Mouse (Mus musculus): ENCODE results near the gene Isyna1. TPM values are rescaled to one million over a fixed set of nuclear protein-coding genes. Genes with fewer than 3 reads are reported as not detected.

Gene Isyna1
- total RNA-seq, 1 experiment from 2014 or later: 26.0 TPM

DNA sequence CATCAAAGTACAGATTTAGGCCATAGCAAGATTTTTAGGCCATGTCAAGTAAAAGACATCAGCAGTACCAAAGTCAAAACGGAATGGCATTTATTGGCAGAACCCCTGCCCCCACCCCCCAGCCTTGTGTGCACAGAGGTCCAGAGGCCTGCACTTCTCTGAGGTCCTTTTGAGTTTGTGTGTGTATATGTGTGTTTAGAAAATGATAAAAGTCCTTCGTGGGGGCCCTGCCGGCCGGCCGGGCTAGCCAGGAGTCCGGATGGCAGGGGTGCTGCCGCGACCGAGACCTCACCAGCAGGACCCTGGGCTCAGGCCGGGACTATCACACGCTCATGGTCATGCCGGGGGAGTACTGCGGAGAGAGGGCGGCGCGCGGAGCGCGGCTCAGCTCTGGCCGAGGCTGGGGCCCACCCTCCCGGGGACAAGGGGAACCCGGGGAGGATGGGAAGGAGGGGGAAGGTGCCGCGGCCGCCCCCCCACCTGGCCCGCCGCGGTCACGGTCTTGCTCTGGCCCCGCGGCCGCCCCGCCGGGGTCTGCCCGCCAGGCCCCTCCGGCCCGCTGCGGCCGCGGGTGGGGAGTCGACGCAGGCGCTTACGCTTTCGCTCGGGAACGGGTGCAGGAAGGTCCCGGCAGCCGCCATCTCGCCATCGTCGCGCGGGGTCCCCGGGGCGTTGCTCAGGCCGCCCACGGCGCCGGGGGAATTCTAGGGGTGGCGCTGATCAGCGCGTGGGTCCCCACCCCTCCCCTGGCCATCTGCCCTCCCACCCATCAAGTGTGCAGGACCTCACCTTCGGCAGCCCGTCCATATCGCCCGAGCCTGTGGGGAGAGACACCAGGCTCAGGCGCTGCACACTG, 3.5 kb downstream of the Isyna1 start:
- ATAC-seq (replicated peaks in 1 of 2; ENCODE audit: insufficient read depth in 1 of 2, low FRiP score in 2 of 2, low TSS enrichment in 1 of 2, low read depth in 1 of 2, poor library complexity in 2 of 2, severe bottlenecking in 2 of 2): no peak

DNA sequence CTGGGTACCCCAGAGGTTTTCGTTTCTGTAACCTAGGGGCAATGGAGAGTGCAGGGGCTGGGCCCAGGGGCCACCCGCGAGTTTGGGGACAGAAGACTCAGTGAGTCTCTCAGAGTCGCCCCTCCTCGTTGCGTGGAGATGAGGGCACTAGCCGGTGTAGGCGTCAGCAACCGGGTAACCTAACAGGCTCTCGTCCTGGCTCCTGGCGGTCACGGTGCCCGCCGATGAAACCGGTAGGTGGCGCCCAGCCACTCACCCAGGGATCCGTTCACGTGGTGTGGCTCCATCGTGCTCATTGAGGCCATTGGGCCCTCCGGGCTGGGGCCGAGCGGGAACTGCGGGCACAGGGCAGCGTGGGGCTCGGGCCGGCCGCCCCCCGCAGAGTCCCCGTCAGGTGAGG, 4.1 kb downstream of the Isyna1 start:
- ATAC-seq (replicated peaks in 1 of 2; ENCODE audit: insufficient read depth in 1 of 2, low FRiP score in 2 of 2, low TSS enrichment in 1 of 2, low read depth in 1 of 2, poor library complexity in 2 of 2, severe bottlenecking in 2 of 2): no peak

- ATAC-seq (replicated peaks in 1 of 2; ENCODE audit: insufficient read depth in 1 of 2, low FRiP score in 2 of 2, low TSS enrichment in 1 of 2, low read depth in 1 of 2, poor library complexity in 2 of 2, severe bottlenecking in 2 of 2): no peak
Measured at GRCm38 (mm10) chr8:70598722-70599121, 4.5 kb downstream of the Isyna1 start.

- ATAC-seq (replicated peaks in 1 of 2; ENCODE audit: insufficient read depth in 1 of 2, low FRiP score in 2 of 2, low TSS enrichment in 1 of 2, low read depth in 1 of 2, poor library complexity in 2 of 2, severe bottlenecking in 2 of 2): no peak
Measured at GRCm38 (mm10) chr8:70599507-70600290, 5.5 kb downstream of the Isyna1 start.

DNA sequence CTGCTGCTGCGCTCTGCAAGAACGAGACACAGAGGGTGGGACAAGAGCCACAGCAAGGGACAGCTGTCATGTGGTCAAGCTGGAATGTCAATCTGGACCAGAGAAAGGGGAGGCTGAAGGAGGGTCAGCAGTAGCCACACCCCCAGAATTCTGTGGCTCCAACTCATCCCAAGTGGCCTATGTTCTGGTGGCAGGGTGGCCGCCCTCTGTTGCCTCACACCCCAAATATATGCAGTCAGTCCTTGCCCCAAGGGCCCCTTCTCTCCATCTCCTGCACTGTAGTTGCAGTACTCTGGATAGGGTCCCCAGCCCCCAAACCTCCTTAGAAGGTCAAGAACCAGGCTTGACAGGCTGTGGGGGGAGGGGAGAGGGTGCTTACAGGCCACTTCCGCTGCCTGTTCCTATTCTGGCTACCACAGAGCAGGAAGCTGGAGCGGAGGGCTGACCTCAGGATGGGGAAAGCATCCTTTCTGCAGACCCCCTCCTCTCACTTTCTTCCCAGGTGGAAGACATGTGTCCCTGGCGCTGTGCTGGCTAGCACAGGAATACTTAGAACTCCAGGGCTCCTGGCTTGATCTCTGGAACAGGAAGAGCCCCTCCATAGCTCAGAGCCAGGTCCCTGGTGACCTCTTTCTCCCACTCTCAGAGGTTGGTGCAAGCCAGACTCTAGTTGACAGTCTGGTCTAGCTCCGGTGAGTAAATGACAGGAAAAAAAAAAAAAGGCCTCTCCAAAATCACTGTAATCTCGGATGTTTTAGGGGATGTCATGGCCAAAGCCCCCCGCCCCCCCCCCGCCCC, 6.5 kb downstream of the Isyna1 start:
- no peak for ATAC-seq (replicated peaks in 1 of 2; ENCODE audit: insufficient read depth in 1 of 2, low FRiP score in 2 of 2, low TSS enrichment in 1 of 2, low read depth in 1 of 2, poor library complexity in 2 of 2, severe bottlenecking in 2 of 2)

- peak; percentile 66 to 74 for ATAC-seq (replicated peaks in 1 of 2; ENCODE audit: insufficient read depth in 1 of 2, low FRiP score in 2 of 2, low TSS enrichment in 1 of 2, low read depth in 1 of 2, poor library complexity in 2 of 2, severe bottlenecking in 2 of 2)
Measured at GRCm38 (mm10) chr8:70601271-70601649, 7.1 kb downstream of the Isyna1 start.

DNA sequence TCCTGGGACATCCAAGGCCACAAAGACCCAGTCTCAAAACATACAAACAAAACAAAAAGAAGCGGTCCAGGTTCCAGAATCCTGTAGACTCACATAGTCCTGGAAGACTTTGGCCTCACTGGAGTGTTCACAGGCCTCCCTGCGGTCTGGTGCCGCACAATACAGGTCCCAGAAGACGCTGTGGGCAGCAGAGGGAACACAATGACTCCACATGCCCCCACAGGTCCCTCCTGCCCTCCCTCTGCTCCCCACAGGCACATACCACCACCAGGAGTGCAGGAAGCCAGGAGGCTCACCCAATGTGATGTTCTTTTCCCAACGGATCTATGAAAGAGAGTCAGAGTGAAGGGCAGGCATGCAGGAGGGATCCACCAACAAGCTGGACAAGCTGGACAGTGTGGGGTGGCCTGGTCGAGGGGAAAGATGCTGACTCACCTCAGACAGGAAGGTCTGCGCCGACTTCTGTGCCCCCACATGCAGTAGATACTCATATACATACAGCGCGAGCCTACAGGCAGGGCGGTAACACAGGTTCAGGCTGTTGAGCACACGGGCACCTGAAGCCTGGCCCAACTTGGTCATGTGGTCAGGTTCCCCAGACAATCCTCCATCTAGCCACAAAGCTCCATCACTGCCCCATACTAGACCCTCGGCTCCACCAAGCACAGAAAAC, 8.1 kb downstream of the Isyna1 start:
- no peak for ATAC-seq (replicated peaks in 1 of 2; ENCODE audit: insufficient read depth in 1 of 2, low FRiP score in 2 of 2, low TSS enrichment in 1 of 2, low read depth in 1 of 2, poor library complexity in 2 of 2, severe bottlenecking in 2 of 2)

DNA sequence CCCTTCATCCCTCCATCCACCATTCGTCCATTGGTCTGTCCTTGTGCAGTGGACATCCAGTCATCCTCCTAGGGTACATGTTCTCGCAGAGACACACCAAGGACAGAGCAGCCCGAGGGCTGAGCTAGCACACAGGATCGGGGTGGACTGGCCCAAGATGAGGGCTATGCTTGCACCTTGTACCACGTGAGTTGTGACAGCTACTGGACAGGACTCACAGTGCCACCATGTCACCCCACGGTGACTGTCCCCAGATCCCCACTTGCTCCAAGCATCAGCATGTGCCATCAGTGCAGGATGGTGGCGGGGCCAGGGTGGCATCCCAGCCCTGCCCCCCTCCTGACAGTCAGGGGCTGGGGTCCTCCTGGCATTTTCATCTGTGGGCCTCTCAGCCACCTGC, 10.4 kb downstream of the Isyna1 start:
- no peak for ATAC-seq (replicated peaks in 1 of 2; ENCODE audit: insufficient read depth in 1 of 2, low FRiP score in 2 of 2, low TSS enrichment in 1 of 2, low read depth in 1 of 2, poor library complexity in 2 of 2, severe bottlenecking in 2 of 2)

DNA sequence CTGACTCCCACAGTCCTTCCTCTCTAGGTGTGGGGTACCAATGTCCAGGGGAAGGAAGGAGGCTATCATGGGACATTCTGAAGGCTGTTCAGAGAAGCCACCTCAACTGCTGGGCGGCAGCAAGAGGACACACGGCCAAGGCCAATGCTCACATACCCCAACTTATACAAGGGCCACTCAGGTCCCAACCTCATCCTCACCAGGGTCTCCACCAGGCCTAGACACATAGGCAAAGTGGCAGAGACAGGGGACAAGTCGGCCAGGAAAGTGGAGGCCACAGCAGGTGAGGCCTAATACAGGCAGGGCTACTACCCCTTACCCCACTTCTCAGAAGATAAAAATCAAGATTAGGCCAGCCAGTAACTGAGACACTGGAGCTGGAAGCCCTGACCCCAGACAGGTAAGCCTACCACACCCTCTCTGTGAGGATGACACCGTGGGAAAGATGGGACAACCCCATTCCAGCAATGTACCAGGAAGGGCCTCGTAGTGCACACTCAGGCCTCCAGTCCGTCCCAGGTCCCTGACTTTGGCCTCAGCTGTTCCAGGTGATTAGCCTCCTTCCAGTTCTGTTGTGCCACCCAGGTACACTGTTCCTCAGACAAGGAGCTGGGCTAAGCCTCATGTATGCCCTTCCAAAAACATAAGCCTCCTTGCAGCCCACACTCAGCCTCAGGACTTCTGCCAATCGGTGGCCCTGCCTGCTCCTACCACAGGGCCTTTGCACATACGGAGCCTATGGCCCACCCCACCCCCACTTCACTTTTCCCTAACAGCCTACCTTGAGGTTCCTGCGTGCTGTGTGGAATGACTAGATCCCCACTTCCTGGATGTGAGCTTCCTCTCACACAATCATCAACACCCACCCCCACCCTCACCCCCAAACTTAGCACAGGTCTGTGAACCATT, 12.0 kb downstream of the Isyna1 start:
- no peak for ATAC-seq (replicated peaks in 1 of 2; ENCODE audit: insufficient read depth in 1 of 2, low FRiP score in 2 of 2, low TSS enrichment in 1 of 2, low read depth in 1 of 2, poor library complexity in 2 of 2, severe bottlenecking in 2 of 2)

DNA sequence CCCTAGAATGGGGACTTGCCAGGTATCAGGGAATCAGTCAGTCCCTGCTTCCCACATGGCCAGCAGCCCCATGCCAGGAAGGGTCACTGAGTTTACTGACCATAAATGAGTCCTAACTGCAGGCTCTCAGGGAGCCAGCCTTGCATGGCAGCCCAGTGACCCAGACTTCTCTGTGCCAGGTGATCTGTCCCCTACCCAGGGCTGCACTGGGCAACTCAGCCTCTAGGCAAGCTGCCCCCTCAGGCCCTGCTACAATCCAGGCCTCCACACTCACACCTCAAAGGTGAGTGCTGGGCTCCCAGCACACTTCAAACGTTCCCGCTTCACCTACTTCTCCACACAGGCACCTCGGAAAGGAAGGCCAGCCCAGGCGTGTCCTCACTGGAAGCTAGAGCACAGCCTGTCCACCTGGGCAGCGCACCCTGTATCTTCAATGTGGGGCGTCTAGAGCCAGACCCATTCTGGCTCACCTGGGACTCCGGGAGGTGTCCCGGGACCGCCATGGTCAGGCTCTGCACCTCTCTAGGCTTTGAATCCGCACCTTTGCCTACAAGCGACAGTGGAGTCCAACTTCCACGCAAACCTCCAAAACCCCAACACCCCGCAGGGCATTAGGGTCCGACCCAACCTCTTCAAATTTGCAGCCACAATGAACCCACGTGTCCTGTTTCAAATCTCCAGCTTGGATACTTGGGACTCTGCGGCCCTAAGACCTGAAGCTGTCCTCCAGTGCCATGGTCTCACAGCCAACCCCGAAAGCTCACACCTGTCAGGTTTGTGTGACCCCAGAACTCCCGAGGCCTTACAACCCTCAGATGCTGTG, 12.8 kb downstream of the Isyna1 start:
- ATAC-seq (replicated peaks in 1 of 2; ENCODE audit: insufficient read depth in 1 of 2, low FRiP score in 2 of 2, low TSS enrichment in 1 of 2, low read depth in 1 of 2, poor library complexity in 2 of 2, severe bottlenecking in 2 of 2): no peak

DNA sequence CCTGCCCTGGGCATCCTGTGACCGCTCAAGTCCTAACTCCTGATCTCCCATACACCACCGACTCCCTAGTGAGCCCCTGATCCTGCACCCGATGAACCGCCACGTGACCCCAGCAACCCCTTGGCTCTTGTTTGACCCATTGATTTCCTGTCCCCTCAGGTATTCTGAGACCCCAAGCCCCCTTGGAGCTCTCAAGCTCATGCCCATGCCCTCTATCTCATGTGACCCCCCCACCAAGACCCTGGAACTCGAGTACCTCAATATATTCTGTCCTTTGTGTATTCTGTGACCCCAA, 13.4 kb downstream of the Isyna1 start:
- ATAC-seq (replicated peaks in 1 of 2; ENCODE audit: insufficient read depth in 1 of 2, low FRiP score in 2 of 2, low TSS enrichment in 1 of 2, low read depth in 1 of 2, poor library complexity in 2 of 2, severe bottlenecking in 2 of 2): no peak

DNA sequence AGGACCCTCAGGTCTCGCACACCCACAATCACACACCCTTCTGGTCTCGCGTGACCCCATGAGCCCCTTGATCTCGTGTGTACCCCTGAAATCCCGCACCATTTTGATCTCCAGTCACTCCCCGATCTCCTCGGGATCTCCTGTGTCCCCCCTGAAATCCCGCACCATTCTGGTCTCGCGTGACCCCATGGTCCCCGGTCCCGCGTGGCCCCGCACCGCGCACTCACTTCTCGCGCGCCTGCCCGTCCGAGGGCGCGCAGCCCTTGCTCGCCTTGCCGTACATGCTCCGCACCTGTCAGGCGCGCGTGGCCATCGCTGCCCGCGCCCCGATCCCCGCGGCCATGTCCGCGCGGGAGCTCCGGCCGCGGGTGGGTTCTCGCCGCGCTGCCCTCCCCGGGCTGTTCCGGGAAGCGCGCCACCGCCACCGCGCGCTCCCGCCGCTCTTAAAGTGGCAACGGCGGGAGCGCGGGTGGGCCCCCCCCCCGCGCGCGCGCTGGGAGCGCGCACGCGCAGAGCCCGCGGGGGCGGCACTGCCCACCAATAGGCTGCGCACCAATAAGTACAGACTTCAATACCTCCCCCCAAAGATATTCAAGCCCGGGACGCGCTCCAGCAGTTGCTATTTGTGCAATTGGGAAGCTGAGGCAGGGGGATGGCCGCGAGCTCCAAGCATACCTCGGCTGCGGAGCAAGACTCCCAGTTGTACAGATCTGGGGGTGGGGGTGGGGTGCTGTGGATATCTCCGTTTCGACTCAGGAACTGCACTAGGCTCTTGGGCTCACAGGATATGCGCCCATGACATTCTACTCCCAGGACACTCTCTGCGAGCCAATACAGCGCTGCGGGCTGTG, 13.9 kb downstream of the Isyna1 start:
- no peak for ATAC-seq (replicated peaks in 1 of 2; ENCODE audit: insufficient read depth in 1 of 2, low FRiP score in 2 of 2, low TSS enrichment in 1 of 2, low read depth in 1 of 2, poor library complexity in 2 of 2, severe bottlenecking in 2 of 2)

GRCm38 (mm10) chr8:70608749-70609367, 14.7 kb downstream of the Isyna1 start, which contains the start of gene Ssbp4:
Gene Ssbp4 (minus strand): TSS chr8:70608872.
- ATAC-seq (replicated peaks in 1 of 2; ENCODE audit: insufficient read depth in 1 of 2, low FRiP score in 2 of 2, low TSS enrichment in 1 of 2, low read depth in 1 of 2, poor library complexity in 2 of 2, severe bottlenecking in 2 of 2): no peak; a peak in 1 of 4 replicates

GRCm38 (mm10) chr8:70609368-70609848, 15.2 kb downstream of the Isyna1 start:
- ATAC-seq (replicated peaks in 1 of 2; ENCODE audit: insufficient read depth in 1 of 2, low FRiP score in 2 of 2, low TSS enrichment in 1 of 2, low read depth in 1 of 2, poor library complexity in 2 of 2, severe bottlenecking in 2 of 2): peak; percentile 9 to 44

Data from hematopoietic stem cell, adult 5-6 weeks (primary cell).